ENCODE assay signal across 8 mouse cellular contexts in genomic region chr19:8989066-8989566, GRCm38 (mm10). TPM values are rescaled to one million over a fixed set of nuclear protein-coding genes. Genes with fewer than 3 reads are reported as not detected.
DNase-seq lines count a peak whose midpoint lies in the region; ATAC-seq lines count a peak whose summit lies in the region.

Ahnak (plus strand) TSS chr19:8989284.

- peak; percentile 42 for ATAC-seq in forebrain, embryonic 11.5 days (replicated peaks; ENCODE audit: low FRiP score)

- H3K4me3 ChIP-seq in forebrain, embryonic 11.5 days (ENCODE audit: low read depth, low read length), result peak within 1 kb of the TSS; percentile 51

- whole genome bisulfite sequencing in forebrain, embryonic 11.5 days, result under 1% methylated on average over 42 of the region's 42 CpGs

- H3K27ac ChIP-seq in forebrain, embryonic 11.5 days (ENCODE audit: low read depth, low read length), result 0 out of 2 replicates have a peak within 1 kb of the TSS, but pooled peaks have one; percentile 25

- H3K36me3 ChIP-seq in forebrain, embryonic 11.5 days (ENCODE audit: control insufficient read depth, insufficient read depth, low read length), result no peaks in the 10 kb centered on the region

- peak; percentile 76 for DNase-seq in CD4-positive, CD25-positive, alpha-beta regulatory T cell, adult 2 months (ENCODE audit: low read depth, low spot score)
- DNase-seq in adipocyte (ENCODE audit: low spot score), result peak; percentile 80
- peak; percentile 81 for DNase-seq in forebrain, embryonic 11.5 days (ENCODE audit: low spot score)
- peak; percentile 88 to 93 for DNase-seq in heart, postnatal 36 days
- no peak for DNase-seq in layer of hippocampus, adult 8-10 months (ENCODE audit: low spot score in 2 of 2)
- DNase-seq in lung, postnatal 14 days, result peak; percentile 87
- DNase-seq in skeletal muscle tissue, adult 2 months (ENCODE audit: low read depth, low spot score), result peak; percentile 89
- DNase-seq in right cerebral cortex, adult 18-20 months, result no peak

- intact Hi-C loops in heart, postnatal 36 days (cut with DNase I), result no loop called here

- peak within 1 kb of the TSS; percentile 99 for H3K4me2 ChIP-seq in forebrain, embryonic 11.5 days (ENCODE audit: low read depth, low read length, severe bottlenecking)

- peak within 1 kb of the TSS; percentile 61 for H3K9ac ChIP-seq in forebrain, embryonic 11.5 days (ENCODE audit: low read length)

- H3K27me3 ChIP-seq in forebrain, embryonic 11.5 days (ENCODE audit: control insufficient read depth, insufficient read depth, low read length), result peaks cover 7% of the 10 kb centered on the region

- peaks cover 14% of the 10 kb centered on the region for H3K4me1 ChIP-seq in forebrain, embryonic 11.5 days (replicated peaks; ENCODE audit: control insufficient read depth, insufficient read depth, low read length)

- no peaks in the 10 kb centered on the region for H3K9me3 ChIP-seq in forebrain, embryonic 11.5 days (ENCODE audit: control insufficient read depth, low read length)

RNA-seq across cellular contexts. Expression of gene Ahnak, which starts in this region (rescaled TPM):
- 7.1 and 7.3 TPM in 2 replicates for polyA plus RNA-seq in forebrain, embryonic 11.5 days (2014; fragmentation: Nextera tagmentation; extraction: Ambion mirVana)
- total RNA-seq in heart, postnatal 36 days (2021), result 100 to 1,000 TPM; 362 to 377 TPM
- 10 to 100 TPM; 27.0 to 32.2 (median 29.0) TPM for total RNA-seq in layer of hippocampus, adult 8-10 months (2022)

Comparison
In these comparisons a context has a peak if more than half of its experiments do, and no peak if none do; other contexts are left out.
1. RNA of gene Ahnak (total RNA-seq): 362 to 377 TPM in heart, postnatal 36 days; 27.0 to 32.2 TPM in layer of hippocampus, adult 8-10 months; every median in the first group is over 10 times any median in the second.
2. DNase-seq: peak in CD4-positive, CD25-positive, alpha-beta regulatory T cell, adult 2 months (single experiment), adipocyte (single experiment), forebrain, embryonic 11.5 days (single experiment), heart, postnatal 36 days (2 of 2), lung, postnatal 14 days (single experiment) and skeletal muscle tissue, adult 2 months (single experiment); none in layer of hippocampus, adult 8-10 months (0 of 2) and right cerebral cortex, adult 18-20 months (single experiment).